Mouse (Mus musculus) hindbrain, postnatal 0 days (tissue): Measurements from ENCODE around the gene Prtn3. TPM values are rescaled to one million over a fixed set of nuclear protein-coding genes. Genes with fewer than 3 reads are reported as not detected.

Experiments used
- ATAC-seq: fragments of 200-750 bp; cut with Nextera tagmentation; 2 replicates; pipeline ENCODE4 v1.8.0; 2017; ENCODE audit warnings: mild to moderate bottlenecking, moderate TSS enrichment, moderate library complexity
- DNase-seq: peaks from one replicate; pipeline ENCODE4 v3.0.0-alpha.2; 2015; ENCODE audit warnings: low spot score
- H3K27ac ChIP-seq: fragments of 300-500 bp; sonication (generic); 2 replicates; pipeline ENCODE4 v1.5.1; 2014; ENCODE audit warnings: mild to moderate bottlenecking
- H3K27me3 ChIP-seq: fragments of 300-500 bp; sonication (generic); 2 replicates; pipeline ENCODE4 v1.6.1; 2014; ENCODE audit warnings: low read length, mixed read lengths; ENCODE audit not compliant: insufficient read depth
- H3K36me3 ChIP-seq: fragments of 300-500 bp; sonication (generic); 2 replicates; pipeline ENCODE4 v1.6.1; 2014; ENCODE audit warnings: low read length, mixed read lengths; ENCODE audit not compliant: insufficient read depth
- H3K4me1 ChIP-seq: fragments of 300-500 bp; sonication (generic); 2 replicates; pipeline ENCODE4 v1.6.1; 2014; ENCODE audit warnings: antibody characterized with exemption, low read length, mixed read lengths; ENCODE audit not compliant: insufficient read depth
- H3K4me2 ChIP-seq: fragments of 300-500 bp; sonication (generic); 2 replicates; pipeline ENCODE4 v1.6.1; 2014; ENCODE audit warnings: low read depth, mild to moderate bottlenecking, low read length, moderate library complexity, mixed read lengths
- H3K4me3 ChIP-seq: fragments of 300-500 bp; sonication (generic); 2 replicates; pipeline ENCODE4 v1.5.1; 2014; ENCODE audit warnings: low read length
- H3K9ac ChIP-seq: fragments of 300-500 bp; sonication (generic); replicated peaks from 2 replicates; pipeline ENCODE4 v1.6.1; 2014; ENCODE audit warnings: mild to moderate bottlenecking, low read length, moderate library complexity, mixed read lengths
- H3K9me3 ChIP-seq: fragments of 300-500 bp; sonication (generic); 2 replicates; pipeline ENCODE4 v1.6.1; 2016; ENCODE audit warnings: low read length, mixed read lengths
- CTCF ChIP-seq: IDR thresholded peaks from 2 replicates; pipeline ENCODE4 v1.5.1; 2016; ENCODE audit warnings: antibody characterized with exemption, control low read depth, low read depth
- WGBS: fragments of 180-500 bp; shearing (Covaris S2); extraction: QIAGEN DNeasy Blood & Tissue Kit; methylation state at CpG from one replicate; pipeline ENCODE4 v1.1.7; 2014; 5-methylcytosine and 5-hydroxymethylcytosine counted together
- polyA plus RNA-seq: library from polyadenylated mRNA; unstranded; fragments of >200 nt; fragmentation: Nextera tagmentation; extraction: Ambion mirVana; gene quantifications from 2 replicates; pipeline ENCODE4 v1.2.1, GENCODE M21; 2015
- total RNA-seq: library from RNA; depleted of rRNA; stranded (reverse); fragments of >200 nt; gene quantifications from 2 replicates; pipeline ENCODE4 v1.2.3, GENCODE M21; 2014

The Prtn3 gene
- total and polyA plus RNA-seq, 2 experiments from 2014 or later, result 9.4 to 11.8 TPM

- H3K4me1 ChIP-seq, result peaks cover 6% of the 10 kb centered on the region; the same call in 1 of the 2 replicates
- 0 out of 2 replicates have a peak, but pooled peaks cover 4% of the 10 kb centered on the region for H3K36me3 ChIP-seq
- H3K4me2 ChIP-seq, result peak overlapping the region; percentile 85
- 0 out of 2 replicates have a peak, but pooled peaks have one; percentile 14 for ATAC-seq
- peak overlapping the region; percentile 59 for H3K4me3 ChIP-seq
- H3K9ac ChIP-seq, result peak overlapping the region; percentile 87
- TF ChIP-seq CTCF, result no peak
- peak; percentile 50 for DNase-seq
- H3K27ac ChIP-seq, result peak overlapping the region; percentile 94
- no peaks in the 10 kb centered on the region for H3K27me3 ChIP-seq
- H3K9me3 ChIP-seq, result no peaks in the 10 kb centered on the region
- WGBS, result 2% methylated on average over 6 of the region's 6 CpGs
Observed at GRCm38 (mm10) chr10:79873313-79873712, 963 bp upstream of the Prtn3 start.

DNA sequence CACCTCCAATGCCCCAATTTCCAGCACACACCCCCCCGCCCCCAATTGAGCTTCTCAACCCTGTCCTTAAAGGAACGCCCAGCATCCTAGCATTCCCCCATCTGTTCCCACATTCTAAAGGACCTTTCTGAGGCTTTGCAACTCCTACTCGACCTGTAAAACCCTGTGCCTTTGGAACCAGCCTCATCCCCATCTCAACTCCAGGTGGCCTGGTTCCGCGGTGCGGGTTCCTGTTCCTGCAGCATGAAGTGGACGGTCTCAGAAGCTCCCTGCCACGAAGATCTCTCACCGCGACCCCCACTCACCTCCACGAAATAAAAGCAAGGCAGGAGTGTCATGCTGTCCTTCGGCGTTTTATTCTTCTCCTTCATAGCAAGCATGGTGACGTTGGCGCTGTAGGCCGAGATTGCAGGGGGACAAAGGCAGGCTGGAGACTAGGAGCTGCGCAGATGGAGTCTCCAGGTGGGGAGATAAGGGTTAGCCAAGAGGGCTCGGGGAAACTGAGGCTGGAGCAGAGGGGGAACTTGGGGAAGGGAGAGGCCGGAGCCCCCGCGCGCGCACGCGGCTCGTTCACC is 474 bp upstream of the Prtn3 start:
- H3K27me3 ChIP-seq, result no peaks in the 10 kb centered on the region
- ATAC-seq (no peak; the same call in 1 of the 2 replicates), DNase-seq (peak; percentile 32)
- TF ChIP-seq CTCF, result no peak
- H3K36me3 ChIP-seq, result 0 out of 2 replicates have a peak, but pooled peaks cover 4% of the 10 kb centered on the region
- peak overlapping the region; percentile 94 for H3K27ac ChIP-seq
- H3K4me3 ChIP-seq, result peak overlapping the region; percentile 59
- H3K4me1 ChIP-seq, result peaks cover 6% of the 10 kb centered on the region; the same call in 1 of the 2 replicates
- no peaks in the 10 kb centered on the region for H3K9me3 ChIP-seq
- WGBS, result under 1% methylated on average over 24 of the region's 26 CpGs
- H3K9ac ChIP-seq, result peak overlapping the region; percentile 87
- peak overlapping the region; percentile 85 for H3K4me2 ChIP-seq

- Histone ChIP-seq H3K9ac (no peak overlapping the region), H3K9me3 (no peaks in the 10 kb centered on the region), H3K36me3 (no peaks in the 10 kb centered on the region), H3K4me3 (no peak overlapping the region), H3K4me2 (no peak overlapping the region), H3K27me3 (no peaks in the 10 kb centered on the region; the same call in 1 of the 2 replicates), H3K27ac (no peak overlapping the region), H3K4me1 (peaks cover 6% of the 10 kb centered on the region; the same call in 1 of the 2 replicates)
- 53% methylated on average over 1 of the region's 1 CpGs for WGBS
- DNase-seq (no peak), ATAC-seq (no peak)
- no peak for TF ChIP-seq CTCF
Observed at GRCm38 (mm10) chr10:79877174-79877573, 2.9 kb downstream of the Prtn3 start.

DNA sequence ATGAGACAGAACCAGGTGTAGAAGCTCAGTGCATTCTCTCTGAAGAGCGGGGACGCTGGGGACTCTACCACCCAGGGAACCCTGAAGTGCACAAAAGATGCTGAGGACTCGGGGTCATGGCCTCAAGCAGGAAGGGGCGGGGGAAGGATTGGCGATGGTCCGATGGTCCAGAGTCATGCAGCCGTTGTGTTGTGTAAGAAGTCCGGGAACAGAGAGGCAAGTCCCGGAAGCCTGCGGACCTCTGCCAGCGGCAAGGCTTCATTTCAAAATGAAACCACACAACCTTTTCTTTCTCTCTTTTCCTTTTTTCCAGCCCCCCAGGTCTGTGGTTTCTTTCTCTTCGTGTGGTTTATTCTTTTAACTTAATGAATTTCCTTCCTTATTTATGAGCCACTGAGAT is 3.5 kb downstream of the Prtn3 start:
- DNase-seq (no peak), ATAC-seq (no peak)
- H3K27me3 ChIP-seq, result no peaks in the 10 kb centered on the region; the same call in 1 of the 2 replicates
- TF ChIP-seq CTCF, result no peak
- H3K4me3 ChIP-seq, result no peak overlapping the region
- no peaks in the 10 kb centered on the region for H3K36me3 ChIP-seq
- H3K4me2 ChIP-seq, result no peak overlapping the region
- peaks cover 2% of the 10 kb centered on the region; the same call in 1 of the 2 replicates for H3K4me1 ChIP-seq
- H3K27ac ChIP-seq, result no peak overlapping the region
- no peaks in the 10 kb centered on the region for H3K9me3 ChIP-seq
- WGBS, result 32% methylated on average over 12 of the region's 12 CpGs
- no peak overlapping the region for H3K9ac ChIP-seq

DNA sequence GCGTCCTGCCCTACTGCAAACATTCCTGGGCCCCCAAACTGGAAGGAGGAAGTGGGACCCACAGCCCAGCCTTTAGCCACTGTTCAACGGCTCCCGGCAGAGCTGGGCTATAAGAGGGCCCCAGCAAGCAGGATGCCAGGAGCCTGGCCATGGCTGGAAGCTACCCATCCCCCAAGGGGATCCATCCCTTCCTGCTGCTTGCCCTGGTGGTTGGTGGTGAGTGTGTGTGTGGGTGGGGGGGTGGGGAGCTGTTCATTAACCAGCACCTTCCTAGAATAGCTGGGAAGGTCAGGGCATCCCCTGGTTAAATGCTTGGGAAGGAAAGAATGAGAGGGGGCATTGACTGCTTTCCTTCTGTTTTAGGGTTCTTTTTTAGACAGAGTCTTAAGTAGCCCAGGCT is 5.3 kb downstream of the Prtn3 start:
- Histone ChIP-seq H3K4me2 (no peak overlapping the region), H3K9ac (no peak overlapping the region), H3K9me3 (no peaks in the 10 kb centered on the region), H3K27me3 (peaks cover 5% of the 10 kb centered on the region; the same call in 1 of the 2 replicates), H3K4me1 (no peaks in the 10 kb centered on the region), H3K4me3 (no peak overlapping the region), H3K36me3 (no peaks in the 10 kb centered on the region), H3K27ac (no peak overlapping the region)
- TF ChIP-seq CTCF, result no peak
- 39% methylated on average over 3 of the region's 3 CpGs for WGBS
- DNase-seq (no peak), ATAC-seq (no peak)

GRCm38 (mm10) chr10:79880721-79881120 is 6.4 kb downstream of the Prtn3 start:
- no peak for DNase-seq
- TF ChIP-seq CTCF, result no peak
- no peak overlapping the region for H3K27ac ChIP-seq
- WGBS, result 20% methylated on average over 9 of the region's 9 CpGs
- peaks cover 5% of the 10 kb centered on the region; the same call in 1 of the 2 replicates for H3K27me3 ChIP-seq
- ATAC-seq, result no peak
- H3K4me2 ChIP-seq, result no peak overlapping the region
- no peaks in the 10 kb centered on the region for H3K9me3 ChIP-seq
- no peak overlapping the region for H3K4me3 ChIP-seq
- no peak overlapping the region for H3K9ac ChIP-seq
- no peaks in the 10 kb centered on the region for H3K4me1 ChIP-seq
- no peaks in the 10 kb centered on the region for H3K36me3 ChIP-seq

GRCm38 (mm10) chr10:79881981-79882380 is 7.7 kb downstream of the Prtn3 start:
- Histone ChIP-seq H3K27ac (no peak overlapping the region), H3K27me3 (peaks cover 5% of the 10 kb centered on the region; the same call in 1 of the 2 replicates), H3K9ac (no peak overlapping the region), H3K4me2 (peak overlapping the region; percentile 18; the same call in 1 of the 2 replicates), H3K4me3 (no peak overlapping the region), H3K9me3 (no peaks in the 10 kb centered on the region), H3K36me3 (no peaks in the 10 kb centered on the region), H3K4me1 (no peaks in the 10 kb centered on the region)
- WGBS, result 15% methylated on average over 22 of the region's 22 CpGs
- TF ChIP-seq CTCF, result no peak
- DNase-seq, result no peak
- no peak for ATAC-seq
